Mouse (Mus musculus): Measurements from ENCODE around the gene Plekha5.
A peak's percentile ranks its signal among the peaks of the same experiment; 100 is the strongest.

Plekha5 gene

DNA sequence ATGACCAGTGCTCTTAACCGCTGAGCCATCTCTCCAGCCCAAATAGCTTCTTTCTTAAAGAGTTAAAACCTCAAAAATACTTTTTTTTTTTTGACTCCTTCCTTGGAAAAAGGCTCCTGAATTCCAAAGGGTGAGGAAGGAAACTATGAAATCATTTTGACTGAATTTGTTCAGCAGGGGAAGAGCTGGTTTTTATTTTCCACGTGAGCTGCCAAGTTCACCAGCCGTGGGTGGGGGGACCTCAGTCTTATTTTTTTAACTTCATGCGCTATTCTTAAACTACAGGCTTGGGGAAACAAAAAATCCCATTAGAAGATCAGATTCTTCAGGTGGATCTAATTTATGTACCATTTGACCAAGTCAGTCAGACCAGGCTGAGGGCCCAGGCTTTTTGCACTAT lies 187.4 kb downstream of the Plekha5 start:
- DNase-seq (ENCODE audit: low read depth, low spot score) = no peak

DNA sequence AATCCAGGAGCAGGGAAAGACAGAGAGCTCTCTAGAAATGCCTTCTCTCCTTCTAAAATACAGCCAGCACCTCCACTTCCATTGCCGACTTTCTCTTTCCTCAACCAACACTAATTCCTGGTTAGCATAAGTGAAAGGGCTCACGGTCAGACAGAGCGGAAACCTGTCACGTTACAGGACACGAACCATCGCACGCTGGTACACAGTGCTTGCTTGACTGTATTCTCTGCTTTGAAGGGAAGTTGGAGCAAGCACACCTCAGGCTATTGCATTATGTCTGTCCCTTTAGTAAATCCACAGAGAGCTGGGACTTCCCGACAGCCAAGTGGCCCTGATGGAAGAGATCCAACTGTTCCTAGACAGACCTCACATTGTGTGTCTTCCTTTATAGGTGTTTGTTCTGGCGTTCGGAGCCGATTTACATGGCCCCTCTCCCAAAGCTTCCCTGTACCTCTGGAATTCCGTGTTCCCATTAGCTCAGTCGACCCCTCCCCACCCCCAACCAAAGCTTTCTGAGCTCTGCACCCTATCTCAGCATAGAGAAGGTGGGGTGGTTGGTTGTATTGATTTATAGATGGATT lies 188.1 kb downstream of the Plekha5 start:
- DNase-seq (ENCODE audit: low read depth, low spot score) = no peak

DNA sequence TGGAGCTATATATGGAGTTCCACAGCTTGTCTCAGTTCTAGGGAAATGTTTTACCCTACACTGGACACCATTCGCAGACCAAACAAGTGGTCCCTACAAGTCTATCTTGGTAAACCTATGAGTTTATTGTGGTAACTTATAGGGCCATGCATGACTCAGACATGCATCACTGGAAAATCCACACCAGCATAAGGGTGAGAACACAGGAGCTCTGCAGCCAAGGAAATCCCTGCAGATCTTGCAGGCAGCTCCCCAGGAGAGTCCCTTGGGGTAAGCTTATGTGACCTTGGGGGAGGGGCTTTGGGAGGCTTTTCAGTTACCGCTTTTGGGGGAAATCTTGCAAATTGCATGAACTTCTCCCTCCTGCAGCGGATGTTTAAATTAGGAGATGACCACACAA lies 190.0 kb downstream of the Plekha5 start:
- no peak for DNase-seq (ENCODE audit: low read depth, low spot score)

DNA sequence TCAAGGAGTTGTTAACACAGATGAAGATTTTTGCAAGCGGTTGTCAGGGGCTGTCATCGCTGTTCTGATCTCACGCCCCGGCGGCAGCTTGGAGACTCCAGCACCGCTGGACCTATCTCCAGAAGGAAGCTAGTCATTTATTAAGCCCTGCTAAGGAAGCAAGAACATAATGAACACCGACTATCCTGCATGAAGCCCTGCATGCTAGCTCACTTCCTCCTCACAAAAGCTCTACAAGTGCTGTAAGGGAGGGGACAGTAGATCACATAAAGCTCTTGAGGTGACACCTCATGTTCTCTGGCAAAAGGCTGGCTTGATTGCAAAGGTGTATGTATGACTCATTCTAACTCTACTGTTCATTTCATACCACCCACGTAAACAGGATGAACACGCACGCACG lies 190.9 kb downstream of the Plekha5 start:
- no peak for DNase-seq (ENCODE audit: low read depth, low spot score)

DNA sequence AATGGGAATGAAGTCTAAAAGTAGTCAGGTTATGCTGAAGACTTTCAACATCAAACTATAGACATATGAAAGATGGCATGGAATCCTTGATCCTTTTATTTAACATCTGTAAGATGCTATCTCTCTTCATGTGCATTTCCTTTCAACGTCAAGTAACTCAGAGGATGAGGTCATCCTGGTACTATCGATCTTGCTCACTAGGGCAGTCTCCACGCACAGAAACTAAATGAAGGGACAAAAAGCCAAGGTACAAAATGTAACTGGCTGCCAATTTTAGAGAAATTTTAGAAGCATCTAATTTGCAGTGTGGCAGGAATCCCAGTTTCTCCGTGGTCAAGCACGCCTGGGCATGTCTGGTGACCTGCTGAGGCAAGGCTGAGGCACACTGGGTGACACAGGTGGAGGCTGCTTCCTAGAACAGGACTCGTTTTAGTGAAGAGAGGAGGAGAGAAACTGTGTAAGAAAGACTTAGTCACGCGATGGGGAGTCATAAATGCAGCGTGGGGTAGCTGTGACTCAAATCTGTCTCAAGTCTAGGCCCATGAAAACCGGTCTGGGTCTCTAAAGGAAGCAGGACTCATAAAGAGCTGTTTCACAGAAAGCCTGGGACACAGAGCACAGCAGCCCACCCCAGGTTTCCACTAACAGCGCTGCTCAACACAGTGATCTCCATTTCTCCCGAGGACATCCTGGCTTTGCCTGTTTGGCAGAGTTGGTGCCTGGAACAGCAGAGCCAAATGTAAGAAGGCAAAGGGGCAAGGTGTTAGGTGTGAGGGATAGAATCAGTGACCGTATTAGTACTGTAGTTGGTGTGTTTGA lies 196.9 kb downstream of the Plekha5 start:
- no peak for DNase-seq (ENCODE audit: low read depth, low spot score)

DNA sequence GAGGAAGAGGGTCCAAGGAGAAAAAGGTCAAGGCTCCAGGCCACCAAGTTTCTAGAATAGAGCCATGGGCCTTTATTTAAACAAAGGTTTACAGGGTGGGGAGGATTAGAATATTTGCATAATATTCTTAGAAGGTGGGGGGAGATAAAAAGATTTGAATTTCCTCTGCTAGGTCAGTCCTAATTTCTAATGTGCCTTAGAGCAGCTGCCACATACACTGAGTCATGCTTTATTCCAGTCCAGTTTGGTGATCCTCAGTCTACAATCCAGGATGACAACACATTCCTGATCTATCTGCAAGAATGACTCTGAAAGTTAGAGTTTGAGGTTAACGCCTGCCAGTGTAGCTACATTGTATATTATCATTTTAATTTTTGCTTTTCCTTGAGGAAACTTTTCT lies 197.8 kb downstream of the Plekha5 start:
- DNase-seq (ENCODE audit: low read depth, low spot score) = no peak

DNA sequence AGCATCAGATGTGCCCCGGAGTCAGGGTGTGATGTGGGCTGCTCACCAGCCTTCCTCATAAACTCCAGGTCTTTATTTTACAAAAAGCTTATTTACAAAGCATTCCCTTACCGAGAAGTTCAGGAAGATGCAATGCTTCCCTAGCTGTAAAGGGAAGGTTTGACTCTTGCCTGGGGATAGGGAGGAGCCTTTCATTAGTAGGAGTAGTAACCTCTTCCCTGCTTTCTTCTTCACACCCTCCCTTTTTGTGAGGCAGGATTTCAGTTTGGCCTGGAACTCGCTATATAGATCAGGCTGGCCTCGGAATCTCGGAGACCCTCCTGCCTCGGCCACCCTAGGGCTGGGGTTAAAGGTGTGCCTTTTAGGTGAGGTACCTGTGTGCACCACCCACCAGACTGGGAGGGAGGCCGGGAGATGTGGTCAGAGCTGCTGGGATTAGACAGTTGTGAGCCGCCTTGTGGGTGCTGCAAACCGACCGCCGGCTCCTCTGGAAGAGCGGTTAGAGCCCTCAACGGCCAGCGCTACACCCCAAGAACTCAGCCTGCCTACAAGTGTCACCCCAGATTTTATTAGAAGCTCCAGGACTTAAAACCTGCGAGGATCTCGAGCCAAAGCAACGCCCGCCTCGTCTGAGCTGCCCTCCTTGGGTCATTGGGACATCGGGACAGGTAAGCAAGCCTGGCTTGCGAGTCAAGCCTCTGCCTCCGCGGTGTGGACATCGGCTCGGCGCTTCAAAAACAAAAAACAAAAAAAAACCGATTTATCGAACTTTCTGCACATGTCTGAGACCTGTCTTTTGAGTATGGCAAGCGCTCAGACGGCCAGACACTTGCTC lies 198.8 kb downstream of the Plekha5 start, which contains the start of gene Aebp2:
Aebp2 (plus strand) TSS at position 273 of the 835 bp plus-strand sequence.
- DNase-seq (ENCODE audit: low read depth, low spot score) = no peak

DNA sequence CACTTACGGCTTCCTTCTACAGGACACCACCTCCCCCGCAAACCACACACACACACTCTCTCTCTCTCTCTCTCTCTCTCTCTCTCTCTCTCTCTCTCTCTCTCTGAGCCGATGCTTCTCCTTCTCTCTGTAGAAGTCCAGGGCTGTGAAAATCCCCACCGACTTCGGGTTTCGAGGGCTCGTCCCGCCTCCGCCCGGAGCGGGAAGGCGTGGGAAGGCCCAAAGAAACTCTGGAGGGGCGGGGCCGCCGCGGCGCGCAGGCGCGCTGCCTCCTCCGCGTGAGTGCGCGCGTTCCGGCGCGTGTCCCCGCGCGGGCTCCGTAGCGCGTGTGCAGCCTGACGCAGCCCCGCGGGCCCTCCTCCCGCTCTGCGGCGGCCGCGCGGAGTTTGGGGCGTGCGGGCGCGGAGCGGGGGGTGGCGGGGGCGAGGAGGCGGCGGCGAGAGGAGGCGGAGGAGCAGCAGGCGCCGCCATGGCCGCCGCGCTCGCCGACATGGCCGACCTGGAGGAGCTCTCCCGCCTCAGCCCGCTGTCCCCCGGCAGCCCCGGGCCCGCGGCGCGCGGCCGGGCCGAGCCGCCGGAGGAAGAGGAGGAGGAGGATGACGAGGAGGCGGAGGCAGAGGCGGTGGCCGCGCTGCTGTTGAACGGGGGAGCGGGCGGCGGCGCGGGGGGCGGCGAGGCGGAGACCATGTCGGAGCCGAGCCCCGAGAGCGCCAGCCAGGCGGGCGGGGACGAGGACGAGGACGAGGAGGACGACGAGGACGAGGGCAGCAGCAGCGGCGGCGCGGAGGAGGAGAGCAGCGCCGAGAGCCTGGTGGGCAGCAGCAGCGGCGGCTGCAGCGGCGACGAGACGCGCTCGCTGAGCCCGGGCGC lies 199.6 kb downstream of the Plekha5 start:
- DNase-seq (ENCODE audit: low read depth, low spot score) = peak; percentile 81

DNA sequence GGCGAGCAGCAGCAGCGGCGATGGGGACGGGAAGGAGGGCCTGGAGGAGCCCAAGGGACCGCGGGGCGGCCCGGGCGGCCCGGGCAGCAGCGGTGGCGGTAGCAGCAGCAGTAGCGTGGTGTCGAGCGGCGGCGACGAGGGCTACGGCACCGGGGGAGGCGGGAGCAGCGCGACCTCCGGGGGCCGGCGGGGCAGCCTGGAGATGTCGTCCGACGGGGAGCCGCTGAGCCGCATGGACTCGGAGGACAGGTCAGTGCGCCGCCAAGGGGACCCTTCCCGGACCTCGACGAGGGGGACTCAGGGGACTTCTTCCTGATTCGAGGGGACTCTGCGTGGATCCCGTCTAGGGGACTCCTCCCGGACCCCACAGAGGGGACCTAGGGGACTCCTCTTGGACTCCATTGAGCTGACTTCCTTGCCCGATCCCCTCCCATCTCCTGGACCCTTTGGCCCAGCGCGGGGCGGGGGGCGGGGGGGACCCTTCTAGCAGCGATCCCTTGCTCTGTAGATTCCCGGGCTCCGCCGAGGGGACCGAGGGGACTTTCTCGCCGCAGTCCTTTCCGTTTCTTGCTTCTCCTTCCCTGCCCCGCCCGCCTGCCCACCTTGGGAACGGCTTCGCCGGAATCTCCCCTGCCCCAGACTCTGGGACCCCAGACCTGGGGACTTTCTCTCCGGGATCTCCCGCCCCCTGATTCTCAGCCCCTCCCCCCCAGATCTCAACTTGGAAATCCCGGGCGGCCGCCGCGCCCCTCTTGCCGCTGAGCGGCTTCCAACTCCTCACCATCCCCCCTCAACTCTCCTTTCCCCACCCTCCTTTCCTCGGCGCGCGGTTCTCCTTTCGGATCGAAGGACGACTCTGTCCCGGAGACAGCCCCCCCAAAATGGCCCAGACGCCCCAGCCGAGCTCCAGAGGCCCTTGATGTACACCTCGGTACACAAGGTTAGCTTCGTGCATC lies 200.5 kb downstream of the Plekha5 start:
- DNase-seq (ENCODE audit: low read depth, low spot score) = no peak

DNA sequence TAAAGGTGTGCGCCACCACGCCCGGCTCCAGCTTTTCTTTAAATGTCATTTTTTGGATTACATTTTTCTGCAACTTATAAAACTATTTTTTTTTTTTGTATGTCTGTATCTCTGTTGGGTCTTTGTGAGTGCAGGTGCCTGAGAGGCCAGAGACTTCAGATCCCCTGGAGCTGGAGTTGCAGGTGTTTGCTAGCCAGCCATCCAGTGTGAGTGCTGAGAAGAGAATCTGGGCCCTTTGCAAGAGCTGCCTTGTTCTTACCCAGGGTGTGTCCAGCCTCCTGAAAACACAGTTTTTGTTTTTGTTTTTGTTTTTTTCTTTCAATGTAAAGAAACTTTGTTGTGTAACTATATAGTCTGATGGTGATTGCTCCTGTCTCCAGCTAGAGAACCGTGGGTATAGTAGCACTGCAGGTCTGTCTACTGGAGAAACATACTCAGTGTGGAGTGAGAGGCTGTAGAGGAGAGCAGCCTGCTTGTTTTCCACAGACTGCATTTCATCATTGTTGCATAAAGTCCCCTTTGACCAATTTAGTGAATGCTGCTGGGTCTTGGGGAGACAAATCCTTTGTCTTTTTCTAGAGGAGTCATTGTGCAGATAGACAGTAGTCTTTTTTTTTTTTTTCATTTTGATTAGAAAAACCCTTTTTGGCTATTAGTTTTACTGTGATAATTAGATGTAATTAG lies 205.5 kb downstream of the Plekha5 start:
- no peak for DNase-seq (ENCODE audit: low read depth, low spot score)

DNA sequence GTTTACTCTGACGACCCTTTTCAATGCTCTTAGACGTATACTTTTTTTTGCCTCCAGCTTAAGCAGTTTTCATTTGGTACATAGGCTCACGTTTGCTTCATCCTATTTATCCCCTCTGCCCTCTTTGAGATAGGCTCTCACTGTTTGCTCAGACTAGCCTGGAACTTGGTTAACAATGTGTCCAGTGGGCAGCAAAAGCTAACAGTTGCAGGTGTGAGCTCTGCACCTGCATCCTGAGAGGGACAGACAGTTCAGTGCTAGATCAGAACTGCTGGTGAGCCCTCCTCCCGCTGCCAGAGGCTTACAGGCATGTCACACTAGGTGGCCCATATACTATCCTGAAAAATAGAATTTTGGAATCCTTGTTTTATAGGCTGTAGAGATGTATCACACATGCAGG lies 206.5 kb downstream of the Plekha5 start:
- no peak for DNase-seq (ENCODE audit: low read depth, low spot score)

DNA sequence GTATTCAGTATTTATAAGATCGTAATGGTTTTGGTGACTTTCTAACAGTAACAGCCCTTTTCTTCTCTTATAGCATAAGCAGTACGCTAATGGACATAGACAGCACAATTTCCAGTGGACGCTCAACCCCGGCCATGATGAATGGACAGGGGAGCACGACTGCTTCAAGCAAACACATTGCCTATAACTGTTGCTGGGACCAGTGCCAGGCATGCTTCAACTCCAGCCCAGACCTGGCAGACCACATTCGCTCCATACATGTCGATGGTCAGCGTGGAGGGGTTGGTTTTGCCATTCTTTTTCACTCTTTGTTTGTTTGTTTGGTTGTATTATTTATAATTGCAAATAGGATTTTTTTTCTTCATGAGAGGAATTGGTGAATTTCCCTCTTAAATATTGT lies 209.8 kb downstream of the Plekha5 start:
- no peak for DNase-seq (ENCODE audit: low read depth, low spot score)

DNA sequence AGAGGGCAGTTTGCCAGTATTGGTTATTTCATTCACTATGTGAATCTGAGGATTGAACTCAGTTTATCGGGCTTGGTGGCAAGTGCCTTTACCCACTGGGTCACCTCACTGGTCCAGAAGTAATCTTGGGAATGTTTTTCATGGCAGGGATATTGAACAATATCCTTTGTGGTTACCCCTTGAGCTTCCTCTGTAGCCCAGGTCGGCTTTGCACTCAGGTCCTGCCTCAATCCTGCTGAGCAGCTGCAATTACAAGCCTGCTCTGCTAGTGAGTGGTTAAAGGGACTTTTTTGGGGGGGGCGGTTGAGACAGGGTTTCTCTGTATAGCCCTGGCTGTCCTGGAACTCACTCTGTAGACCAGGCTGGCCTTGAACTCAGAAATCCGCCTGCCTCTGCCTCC lies 212.4 kb downstream of the Plekha5 start:
- DNase-seq (ENCODE audit: low read depth, low spot score) = no peak

DNA sequence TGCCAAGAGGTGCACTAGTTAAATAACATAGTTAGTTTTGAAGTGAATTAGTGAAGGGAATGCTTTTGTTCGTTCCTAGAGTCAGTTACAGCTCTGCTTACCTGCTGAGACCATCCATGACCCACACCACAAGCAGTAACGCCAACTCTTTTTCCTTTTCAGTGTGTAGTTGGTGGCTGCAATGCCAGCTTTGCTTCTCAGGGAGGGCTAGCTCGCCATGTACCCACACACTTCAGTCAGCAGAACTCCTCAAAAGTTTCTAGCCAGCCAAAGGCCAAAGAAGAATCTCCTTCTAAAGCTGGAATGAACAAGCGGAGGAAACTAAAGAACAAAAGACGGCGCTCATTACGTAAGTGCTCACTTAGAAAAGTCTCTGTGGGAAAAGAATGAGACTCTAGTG lies 218.2 kb downstream of the Plekha5 start:
- no peak for DNase-seq (ENCODE audit: low read depth, low spot score)

DNA sequence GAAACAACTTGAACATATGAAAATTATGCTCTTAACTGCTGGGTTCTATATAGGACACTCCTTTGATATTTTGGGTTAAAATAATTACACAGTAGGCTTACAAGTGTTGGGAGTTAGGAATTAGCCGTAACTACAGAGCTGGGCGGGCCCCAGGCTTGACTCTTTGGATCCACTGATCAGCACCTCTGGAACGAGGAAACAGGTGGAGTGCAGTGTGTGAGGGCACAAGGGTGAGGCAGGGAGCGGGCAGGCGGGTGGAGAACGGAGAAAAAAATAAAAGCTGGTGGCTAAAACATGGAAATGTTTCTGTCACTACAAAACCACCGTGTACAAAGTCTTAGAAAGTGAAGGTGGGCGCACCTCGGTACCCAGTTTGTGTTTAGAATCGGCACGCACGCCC lies 218.8 kb downstream of the Plekha5 start:
- no peak for DNase-seq (ENCODE audit: low read depth, low spot score)

DNA sequence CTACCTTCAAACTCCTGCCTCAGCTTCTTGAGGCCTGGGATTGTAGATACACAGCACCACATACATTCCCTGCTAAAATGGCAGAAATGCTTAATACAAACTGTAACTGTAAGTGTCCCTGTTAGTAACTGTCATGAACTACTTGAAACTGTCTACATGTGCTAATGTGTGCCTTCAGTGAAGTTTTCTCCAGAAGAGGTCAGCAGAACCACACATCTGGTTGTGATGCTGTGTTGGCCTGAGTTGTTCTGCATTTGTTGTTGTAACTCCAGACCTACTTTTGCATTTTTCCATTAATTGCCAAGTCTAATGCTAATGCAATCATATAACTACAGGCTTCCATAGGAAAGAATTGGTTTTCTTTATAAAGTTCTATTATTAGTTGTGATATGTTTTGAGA lies 222.1 kb downstream of the Plekha5 start:
- no peak for DNase-seq (ENCODE audit: low read depth, low spot score)
